Mouse (Mus musculus) fat pad, adult 2 months (tissue): ENCODE results near the gene Tm6sf2.
"Not testable (repeated sequence)": the region's sequence is repeated elsewhere in the genome, so short reads cannot be mapped to it uniquely, and the experiment has no call there.

Experiments
- DNase-seq: peaks from one replicate; pipeline ENCODE4 v3.0.0-alpha.2; 2011; ENCODE audit warnings: low read depth, low spot score; ENCODE audit errors: extremely low read depth

The Tm6sf2 gene

GRCm38 (mm10) chr8:70072441-70073069 lies at the start of gene Tm6sf2:
TSS of gene Tm6sf2 (plus strand) at chr8:70072924.
- DNase-seq, result no peak

- no peak for DNase-seq
Observed at GRCm38 (mm10) chr8:70023596-70023995, 49.1 kb upstream of the Tm6sf2 start.

- DNase-seq, result no peak
Observed at GRCm38 (mm10) chr8:70026151-70026550, 46.6 kb upstream of the Tm6sf2 start.

DNA sequence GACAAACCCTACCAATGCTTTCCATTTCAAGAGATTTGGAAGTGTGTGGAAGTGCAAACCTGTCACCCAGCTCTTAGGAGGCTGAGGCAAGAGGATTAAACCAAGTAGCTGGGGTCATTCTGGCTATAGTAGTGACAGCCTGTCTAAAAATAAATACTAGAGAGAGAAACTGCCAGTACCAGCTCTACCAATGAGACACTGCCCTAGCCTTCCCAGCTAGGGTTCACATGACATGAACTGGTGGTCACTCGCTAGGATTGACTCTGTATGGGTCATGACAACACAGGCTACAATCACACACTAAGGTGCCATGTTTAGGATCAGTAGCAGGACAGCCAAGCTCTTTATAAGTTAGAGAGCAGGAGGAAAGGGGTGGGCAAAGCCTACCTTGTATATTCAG lies 42.5 kb upstream of the Tm6sf2 start:
- no peak for DNase-seq

DNA sequence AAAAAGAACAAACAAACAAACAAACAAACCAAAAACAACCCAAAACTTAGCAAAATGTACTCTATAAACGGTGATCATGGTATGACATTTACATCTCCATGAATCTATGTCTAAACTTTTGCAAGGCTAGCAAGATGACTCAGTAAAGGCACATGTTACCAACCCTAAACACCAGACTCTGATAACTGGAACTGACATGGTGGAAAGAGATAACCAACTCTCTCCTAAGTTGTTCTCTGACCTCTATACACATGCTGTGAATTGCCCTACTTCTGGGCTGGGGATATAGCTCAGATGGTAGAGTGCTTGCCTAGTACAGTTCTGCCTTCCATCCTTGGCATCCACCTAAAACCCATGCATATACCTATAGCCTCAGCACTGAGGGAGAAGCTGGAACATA lies 34.7 kb upstream of the Tm6sf2 start:
- no peak for DNase-seq

GRCm38 (mm10) chr8:70041885-70042546 lies 30.7 kb upstream of the Tm6sf2 start:
- DNase-seq, result no peak

- DNase-seq, result peak; percentile 68
Observed at GRCm38 (mm10) chr8:70042583-70043455, 29.9 kb upstream of the Tm6sf2 start, which contains the start of the genes Mau2 and Sugp1. TSS of gene Mau2 (minus strand) at chr8:70042734. TSS of gene Sugp1 (plus strand) at chr8:70042813.

- no peak for DNase-seq
Observed at GRCm38 (mm10) chr8:70043996-70044395, 28.7 kb upstream of the Tm6sf2 start.

GRCm38 (mm10) chr8:70049662-70050061 lies 23.1 kb upstream of the Tm6sf2 start:
- no peak for DNase-seq

DNA sequence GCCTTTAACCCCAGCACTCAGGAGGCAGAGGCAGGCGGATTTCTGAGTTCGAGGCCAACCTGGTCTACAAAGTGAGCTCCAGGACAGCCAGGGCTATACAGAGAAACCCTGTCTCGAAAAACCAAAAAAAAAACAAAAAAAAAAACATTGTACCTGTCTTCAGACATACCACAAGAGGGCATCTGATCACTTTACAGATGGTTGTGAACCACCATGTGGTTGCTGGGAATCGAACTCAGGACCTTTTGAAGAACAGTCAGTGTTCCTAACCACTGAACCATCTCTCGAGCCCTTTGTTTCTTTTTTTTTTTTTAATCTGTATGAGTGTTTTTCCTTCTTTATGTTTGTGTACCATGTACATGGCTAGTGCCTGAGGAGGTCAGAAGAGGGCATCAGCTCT lies 22.3 kb upstream of the Tm6sf2 start:
- not testable (repeated sequence) for DNase-seq

DNA sequence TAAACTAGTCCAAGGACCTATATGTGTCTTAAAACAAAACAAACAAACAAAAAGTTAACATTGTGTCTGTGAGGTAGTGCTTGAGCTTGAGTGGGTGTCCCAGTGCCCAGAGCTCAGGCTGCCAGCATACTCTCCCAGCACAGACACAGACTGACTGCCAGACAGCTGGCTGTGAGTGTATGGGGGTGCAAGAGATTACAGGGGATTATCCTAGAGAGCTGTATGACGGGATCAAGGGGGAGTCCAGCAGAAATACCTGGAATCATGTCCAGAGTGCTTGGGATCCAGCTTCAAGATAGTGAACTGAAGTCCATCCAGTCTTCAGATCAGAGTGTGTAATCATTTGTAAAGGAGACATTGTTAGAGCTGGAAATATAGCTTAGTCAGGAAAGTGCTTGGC lies 15.0 kb upstream of the Tm6sf2 start:
- DNase-seq, result no peak

DNA sequence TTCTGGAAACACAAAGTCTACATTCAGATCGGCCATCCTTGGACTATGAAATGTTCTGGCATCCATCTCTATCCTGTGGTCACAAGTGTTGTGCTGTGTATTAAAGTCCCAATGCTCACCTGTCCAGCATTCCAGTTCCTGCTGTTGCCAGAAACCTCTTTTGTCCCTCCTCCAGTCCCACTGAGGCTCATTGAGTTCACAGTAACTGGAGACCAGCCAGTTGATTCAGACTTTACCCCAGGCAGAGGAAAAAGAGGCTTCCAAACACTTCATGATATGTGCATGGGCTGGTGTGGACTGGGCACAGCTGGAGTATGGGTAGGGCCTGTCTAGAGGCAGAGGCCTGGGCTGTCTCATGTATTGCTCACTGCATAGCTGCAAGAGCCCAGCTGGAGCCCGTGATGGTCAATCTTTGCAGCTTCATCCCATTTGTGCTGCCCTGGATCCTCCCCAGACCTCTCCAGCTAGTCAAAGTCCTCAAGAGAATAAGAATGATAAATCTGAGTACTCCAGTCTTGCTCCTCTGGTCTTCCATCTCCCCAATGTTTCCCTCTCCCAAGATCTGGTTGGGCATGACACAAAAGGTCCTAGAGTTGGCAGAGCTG lies 786 bp upstream of the Tm6sf2 start:
- DNase-seq, result no peak

- DNase-seq, result no peak
Observed at GRCm38 (mm10) chr8:70073120-70073519, 396 bp downstream of the Tm6sf2 start.

GRCm38 (mm10) chr8:70073682-70074081 lies 958 bp downstream of the Tm6sf2 start:
- no peak for DNase-seq

DNA sequence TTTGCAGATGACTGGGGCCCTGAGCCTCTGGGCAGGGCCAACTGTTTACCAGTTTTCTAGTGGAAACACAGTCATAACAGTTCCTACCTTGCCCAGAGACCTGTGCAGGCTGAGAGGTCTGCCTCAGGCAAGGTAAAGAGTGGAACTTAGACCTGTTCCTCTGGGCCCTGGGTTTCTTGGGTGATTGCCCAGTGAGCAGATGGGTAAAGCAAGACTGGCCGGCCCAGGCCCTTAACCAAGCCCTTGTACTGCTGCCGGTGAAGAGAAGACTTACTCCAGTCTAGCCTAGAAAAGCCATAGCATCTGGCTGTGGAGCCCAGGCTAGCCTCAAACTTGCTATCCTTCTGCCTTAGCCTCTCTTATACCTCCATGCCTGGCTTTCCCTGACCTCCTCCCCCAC lies 9.3 kb downstream of the Tm6sf2 start:
- DNase-seq, result no peak

DNA sequence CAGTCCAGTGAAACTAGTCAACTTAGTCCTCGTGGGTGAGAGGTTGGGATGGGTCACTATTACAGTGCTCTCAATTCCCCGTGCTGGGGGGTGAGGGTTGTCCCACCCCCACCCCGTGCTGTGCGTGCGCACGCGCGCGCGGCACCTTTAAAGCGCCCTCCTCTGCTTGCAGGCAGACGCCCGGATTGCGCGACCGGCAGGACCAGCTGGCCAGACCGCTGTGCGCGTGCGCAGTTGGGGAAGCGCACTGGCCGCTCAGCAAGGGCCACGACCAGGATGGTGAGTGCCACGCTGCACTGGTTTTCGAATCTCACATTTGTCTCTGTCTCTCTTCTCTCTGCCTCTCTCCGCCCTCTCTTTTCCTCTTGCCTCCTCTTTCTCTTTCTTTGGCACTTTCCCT lies 10.6 kb downstream of the Tm6sf2 start, which contains the start of gene Hapln4:
Gene Hapln4 (plus strand): TSS at position 173 of the 400 bp plus-strand sequence.
- no peak for DNase-seq

DNA sequence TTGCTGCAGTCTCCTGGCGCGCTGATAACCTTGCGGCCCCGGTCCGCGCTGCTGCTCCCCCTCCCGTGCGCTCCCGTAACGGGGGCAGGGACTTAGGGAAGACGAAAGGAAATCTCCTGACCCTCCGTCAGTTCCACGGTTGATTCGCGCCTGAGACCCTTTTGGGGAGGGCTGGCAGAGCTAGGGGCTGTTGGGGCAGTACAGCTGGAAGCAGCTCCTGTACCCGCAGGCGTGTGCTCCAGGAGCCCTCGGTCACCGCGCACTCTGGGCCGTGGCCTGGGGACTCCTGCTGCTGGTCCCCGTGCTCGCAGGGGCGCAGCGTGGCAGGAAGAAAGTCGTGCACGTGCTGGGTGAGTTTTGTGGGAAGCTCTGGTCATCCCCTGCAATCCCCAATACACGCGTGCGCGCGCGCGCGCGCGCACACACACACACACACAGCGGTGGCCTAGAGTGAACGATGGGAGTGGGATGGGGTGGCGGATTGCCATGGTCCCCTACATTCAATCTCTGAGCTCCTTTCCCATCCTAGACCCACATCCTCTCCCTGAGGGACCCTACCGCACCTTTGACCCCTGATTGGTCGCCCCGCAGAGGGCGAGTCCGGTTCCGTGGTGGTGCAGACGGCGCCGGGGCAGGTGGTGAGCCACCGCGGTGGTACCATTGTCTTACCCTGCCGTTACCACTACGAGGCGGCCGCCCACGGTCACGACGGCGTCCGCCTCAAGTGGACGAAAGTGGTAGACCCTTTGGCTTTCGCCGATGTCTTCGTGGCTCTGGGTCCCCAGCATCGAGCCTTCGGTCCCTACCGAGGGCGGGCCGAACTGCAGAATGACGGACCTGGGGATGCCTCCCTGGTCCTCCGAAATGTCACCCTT lies 11.7 kb downstream of the Tm6sf2 start:
- DNase-seq, result no peak

- DNase-seq, result no peak
Observed at GRCm38 (mm10) chr8:70086151-70086550, 13.4 kb downstream of the Tm6sf2 start.

GRCm38 (mm10) chr8:70087237-70087636 lies 14.5 kb downstream of the Tm6sf2 start:
- no peak for DNase-seq
